Mouse (Mus musculus): Measurements from ENCODE around the gene Gabarap. TPM values are rescaled to one million over a fixed set of nuclear protein-coding genes. Genes with fewer than 3 reads are reported as not detected.

The Gabarap gene
- polyA plus RNA-seq, 1 experiment from 2014 or later, result 616 TPM

DNA sequence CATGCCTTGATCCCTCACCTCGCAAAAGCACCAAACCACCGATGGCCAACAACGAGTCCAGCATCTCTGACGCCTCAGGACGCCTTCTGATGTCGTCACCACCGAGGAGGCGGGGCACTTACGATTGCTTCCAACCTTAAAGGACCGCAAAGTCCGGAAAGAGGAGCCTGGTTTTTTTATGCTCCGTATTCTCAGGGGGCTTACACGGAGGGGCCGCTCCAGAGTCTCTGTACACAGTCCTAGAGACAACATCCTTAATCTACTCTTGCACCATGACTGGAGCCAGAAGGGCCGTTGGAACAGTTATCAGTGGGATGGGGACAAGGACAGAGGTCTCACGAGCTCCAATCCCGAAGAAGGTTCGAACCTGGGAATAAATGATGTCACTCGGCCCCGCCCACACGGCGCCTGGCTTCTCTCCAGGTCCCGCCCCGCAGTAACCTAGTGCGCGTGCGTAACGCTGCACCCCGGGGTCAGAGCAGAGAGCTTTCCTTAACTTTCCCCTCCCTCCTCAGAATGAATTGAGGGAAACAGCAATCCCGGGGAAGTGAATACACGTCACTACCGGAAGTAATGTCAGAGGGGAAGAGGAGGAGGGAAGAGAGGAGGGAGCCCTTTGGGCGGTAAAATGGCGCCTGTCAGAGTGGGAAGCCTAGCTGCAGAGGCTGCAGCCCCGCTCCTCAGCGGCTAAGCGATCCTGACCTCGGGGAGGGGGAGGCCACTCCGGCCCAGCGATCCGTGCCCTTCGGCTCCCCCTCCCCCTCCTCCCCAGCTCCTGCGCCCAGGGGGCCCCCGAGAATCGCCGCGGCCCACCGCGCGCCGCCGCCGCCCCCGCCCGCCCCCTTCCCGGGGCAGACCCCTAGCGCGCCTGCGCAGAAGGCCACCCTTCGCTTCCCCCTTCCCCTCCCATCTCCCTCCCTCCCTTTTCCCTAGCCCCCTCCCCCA, 10.5 kb upstream of the Gabarap start:
- Histone ChIP-seq H3K27me3 (ENCODE audit: control insufficient read depth, insufficient read depth, low read length) (no peaks in the 10 kb centered on the region), H3K36me3 (ENCODE audit: control insufficient read depth, insufficient read depth, low read length) (peaks cover 40% of the 10 kb centered on the region), H3K9me3 (ENCODE audit: control insufficient read depth, low read length) (no peaks in the 10 kb centered on the region), H3K4me3 (replicated peaks; ENCODE audit: low read depth, low read length) (peak overlapping the region; percentile 100), H3K27ac (replicated peaks; ENCODE audit: low read depth, low read length) (peak overlapping the region; percentile 99), H3K4me1 (ENCODE audit: control insufficient read depth, insufficient read depth, low read length) (peaks cover 33% of the 10 kb centered on the region), H3K4me2 (ENCODE audit: low read length) (peak overlapping the region; percentile 80), H3K9ac (replicated peaks; ENCODE audit: low read length) (peak overlapping the region; percentile 98)
- ATAC-seq (ENCODE audit: low FRiP score, low TSS enrichment) (peak; percentile 95), DNase-seq (peak; percentile 99)
- WGBS, result under 1% methylated on average over 43 of the region's 60 CpGs

DNA sequence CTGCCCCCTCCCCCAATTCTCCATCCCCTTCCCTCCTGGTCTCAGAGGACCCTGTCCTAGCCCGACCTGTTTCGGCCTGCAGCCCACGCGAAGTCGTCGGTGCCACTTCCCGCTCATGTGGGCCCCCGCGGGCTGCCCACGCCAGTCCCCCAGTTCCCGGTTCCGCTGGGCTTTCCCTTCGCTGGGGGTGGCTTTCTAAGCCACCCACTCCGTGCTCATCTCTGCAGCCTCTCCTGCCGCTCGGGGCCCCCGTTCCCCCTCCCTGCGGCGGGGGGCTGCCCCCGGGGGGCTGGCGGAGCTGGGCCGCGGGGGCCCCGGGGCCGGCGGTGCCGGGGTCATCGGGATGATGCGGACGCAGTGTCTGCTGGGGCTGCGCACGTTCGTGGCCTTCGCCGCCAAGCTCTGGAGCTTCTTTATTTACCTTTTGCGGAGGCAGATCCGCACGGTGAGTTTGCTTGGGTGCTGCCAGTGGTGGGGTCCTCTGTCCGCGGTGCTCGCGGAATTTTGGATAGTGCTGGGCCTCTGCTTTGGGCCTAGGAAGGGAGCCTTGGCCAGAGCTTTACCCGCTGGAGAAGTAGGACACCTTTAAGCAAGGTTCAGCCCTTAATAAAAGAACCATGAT, 9.7 kb upstream of the Gabarap start, which contains the start of gene Ctdnep1:
Ctdnep1 (plus strand) TSS at position 16 of the 622 bp plus-strand sequence.
- H3K4me2 ChIP-seq (ENCODE audit: low read length), result peak within 1 kb of the TSS; percentile 80
- H3K36me3 ChIP-seq (ENCODE audit: control insufficient read depth, insufficient read depth, low read length), result peaks cover 41% of the 10 kb centered on the region
- peak; percentile 2; the same call in 1 of the 2 replicates for ATAC-seq (ENCODE audit: low FRiP score, low TSS enrichment)
- no peaks in the 10 kb centered on the region for H3K9me3 ChIP-seq (ENCODE audit: control insufficient read depth, low read length)
- WGBS, result under 1% methylated on average over 43 of the region's 43 CpGs
- peak within 1 kb of the TSS; percentile 99 for H3K27ac ChIP-seq (replicated peaks; ENCODE audit: low read depth, low read length)
- H3K27me3 ChIP-seq (ENCODE audit: control insufficient read depth, insufficient read depth, low read length), result no peaks in the 10 kb centered on the region
- peak within 1 kb of the TSS; percentile 98 for H3K9ac ChIP-seq (replicated peaks; ENCODE audit: low read length)
- peak; percentile 39 for DNase-seq
- H3K4me3 ChIP-seq (replicated peaks; ENCODE audit: low read depth, low read length), result peak within 1 kb of the TSS; percentile 100
- peaks cover 33% of the 10 kb centered on the region for H3K4me1 ChIP-seq (ENCODE audit: control insufficient read depth, insufficient read depth, low read length)

DNA sequence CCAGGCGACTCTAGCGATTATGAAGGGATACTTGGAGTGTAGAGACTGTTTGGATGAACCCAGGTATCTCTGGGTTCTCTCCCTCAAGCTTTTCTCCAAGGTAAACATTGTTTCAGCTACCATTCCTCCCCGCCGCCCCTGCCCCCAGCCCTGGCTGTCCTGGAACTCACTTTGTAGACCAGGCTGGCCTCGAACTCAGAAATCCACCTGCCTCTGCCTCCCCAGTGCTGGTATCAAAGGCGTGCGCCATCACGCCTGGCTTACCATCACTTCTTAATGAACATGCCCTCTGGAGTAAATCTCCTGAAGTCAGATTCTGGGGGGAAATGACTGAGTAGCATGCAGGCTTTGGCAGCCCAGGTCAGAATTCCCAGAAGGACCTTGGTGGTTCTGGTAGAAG, 8.7 kb upstream of the Gabarap start, which contains the start of gene Elp5:
Elp5 (minus strand) TSS at position 293 of the 400 bp plus-strand sequence.
- WGBS, result 59% methylated on average over 8 of the region's 8 CpGs
- DNase-seq, result no peak

DNA sequence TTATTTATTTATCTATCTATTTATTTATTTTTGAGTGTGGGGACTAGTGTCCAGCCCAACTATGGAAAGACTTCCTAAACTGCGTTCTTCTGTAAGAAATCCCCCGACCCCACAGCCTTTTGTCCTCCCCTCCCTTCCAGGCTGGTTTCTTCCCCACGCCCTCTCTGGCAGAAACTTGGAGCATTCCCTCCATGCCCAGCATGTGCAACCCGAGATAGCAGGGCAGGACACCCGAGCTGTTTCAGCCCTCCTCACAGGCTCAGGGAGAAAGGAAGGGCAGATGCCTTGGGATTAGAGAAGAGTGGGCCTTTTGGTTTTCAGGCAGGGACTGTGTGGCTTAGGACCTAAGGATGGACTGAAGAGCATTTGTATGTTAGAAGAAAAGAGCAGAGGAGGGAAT, 8.1 kb upstream of the Gabarap start:
- WGBS, result 31% methylated on average over 5 of the region's 5 CpGs
- peak overlapping the region; percentile 80 for H3K4me2 ChIP-seq (ENCODE audit: low read length)
- no peaks in the 10 kb centered on the region for H3K27me3 ChIP-seq (ENCODE audit: control insufficient read depth, insufficient read depth, low read length)
- DNase-seq, result no peak
- peak overlapping the region; percentile 100; the same call in 1 of the 2 replicates for H3K4me3 ChIP-seq (replicated peaks; ENCODE audit: low read depth, low read length)
- H3K36me3 ChIP-seq (ENCODE audit: control insufficient read depth, insufficient read depth, low read length), result peaks cover 44% of the 10 kb centered on the region
- ATAC-seq (ENCODE audit: low FRiP score, low TSS enrichment), result no peak
- peak overlapping the region; percentile 98; the same call in 1 of the 2 replicates for H3K9ac ChIP-seq (replicated peaks; ENCODE audit: low read length)
- H3K9me3 ChIP-seq (ENCODE audit: control insufficient read depth, low read length), result no peaks in the 10 kb centered on the region
- H3K27ac ChIP-seq (replicated peaks; ENCODE audit: low read depth, low read length), result no peak overlapping the region
- peaks cover 33% of the 10 kb centered on the region for H3K4me1 ChIP-seq (ENCODE audit: control insufficient read depth, insufficient read depth, low read length)

More for the DNA sequence above, 8.7 kb upstream of the Gabarap start, which contains the start of gene Elp5:
- H3K4me3 ChIP-seq (replicated peaks; ENCODE audit: low read depth, low read length), result peak within 1 kb of the TSS; percentile 100
- H3K27me3 ChIP-seq (ENCODE audit: control insufficient read depth, insufficient read depth, low read length), result no peaks in the 10 kb centered on the region
- peaks cover 42% of the 10 kb centered on the region for H3K36me3 ChIP-seq (ENCODE audit: control insufficient read depth, insufficient read depth, low read length)
- peak within 1 kb of the TSS; percentile 99 for H3K27ac ChIP-seq (replicated peaks; ENCODE audit: low read depth, low read length)
- peak within 1 kb of the TSS; percentile 80 for H3K4me2 ChIP-seq (ENCODE audit: low read length)
- H3K4me1 ChIP-seq (ENCODE audit: control insufficient read depth, insufficient read depth, low read length), result peaks cover 33% of the 10 kb centered on the region
- H3K9ac ChIP-seq (replicated peaks; ENCODE audit: low read length), result peak within 1 kb of the TSS; percentile 98
- no peak for ATAC-seq (ENCODE audit: low FRiP score, low TSS enrichment)
- no peaks in the 10 kb centered on the region for H3K9me3 ChIP-seq (ENCODE audit: control insufficient read depth, low read length)

DNA sequence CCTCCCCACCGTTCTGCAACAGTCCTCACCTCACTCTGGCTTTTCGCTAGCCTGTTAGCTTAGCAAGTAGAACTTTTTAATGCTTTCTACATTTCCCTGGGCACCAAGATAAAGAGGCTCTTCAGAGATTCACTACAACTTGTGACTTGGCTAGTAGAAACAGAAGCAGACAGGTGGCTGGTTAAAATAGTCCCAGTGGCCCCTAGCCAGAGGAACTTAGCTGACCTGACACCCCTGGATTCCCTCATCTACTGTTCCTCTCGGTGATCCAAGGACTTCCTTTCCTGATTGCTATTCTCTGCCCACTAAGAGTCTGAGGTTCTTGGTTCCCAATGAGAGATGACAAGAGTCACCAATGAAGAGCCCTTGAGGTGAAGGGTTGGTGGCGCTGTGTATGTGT, 7.6 kb upstream of the Gabarap start:
- Histone ChIP-seq H3K4me1 (ENCODE audit: control insufficient read depth, insufficient read depth, low read length) (peaks cover 33% of the 10 kb centered on the region), H3K27ac (replicated peaks; ENCODE audit: low read depth, low read length) (no peak overlapping the region), H3K36me3 (ENCODE audit: control insufficient read depth, insufficient read depth, low read length) (peaks cover 49% of the 10 kb centered on the region), H3K4me3 (replicated peaks; ENCODE audit: low read depth, low read length) (no peak overlapping the region), H3K9me3 (ENCODE audit: control insufficient read depth, low read length) (no peaks in the 10 kb centered on the region), H3K27me3 (ENCODE audit: control insufficient read depth, insufficient read depth, low read length) (no peaks in the 10 kb centered on the region), H3K9ac (replicated peaks; ENCODE audit: low read length) (no peak overlapping the region), H3K4me2 (ENCODE audit: low read length) (peak overlapping the region; percentile 80)
- ATAC-seq (ENCODE audit: low FRiP score, low TSS enrichment) (no peak), DNase-seq (no peak)
- 90% methylated on average over 4 of the region's 4 CpGs for WGBS

DNA sequence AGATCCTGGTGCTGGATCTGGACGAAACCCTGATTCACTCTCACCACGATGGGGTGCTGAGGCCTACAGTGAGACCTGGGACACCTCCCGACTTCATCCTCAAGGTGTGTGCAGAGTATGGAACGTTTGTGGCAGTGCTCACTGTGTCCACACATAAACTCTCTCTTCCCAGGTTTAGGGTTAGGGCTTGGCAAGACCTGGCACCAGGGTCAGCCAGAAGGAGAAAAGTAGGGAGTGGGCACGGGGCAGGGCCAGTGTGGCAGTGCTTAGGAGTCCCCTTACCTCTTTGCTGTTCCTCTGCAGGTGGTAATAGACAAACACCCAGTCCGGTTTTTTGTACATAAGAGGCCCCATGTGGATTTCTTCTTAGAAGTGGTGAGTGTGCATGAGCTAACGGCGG, 6.5 kb upstream of the Gabarap start:
- no peak overlapping the region for H3K4me3 ChIP-seq (replicated peaks; ENCODE audit: low read depth, low read length)
- WGBS, result 92% methylated on average over 8 of the region's 8 CpGs
- H3K36me3 ChIP-seq (ENCODE audit: control insufficient read depth, insufficient read depth, low read length), result peaks cover 59% of the 10 kb centered on the region
- H3K27me3 ChIP-seq (ENCODE audit: control insufficient read depth, insufficient read depth, low read length), result no peaks in the 10 kb centered on the region
- no peak overlapping the region for H3K9ac ChIP-seq (replicated peaks; ENCODE audit: low read length)
- peaks cover 25% of the 10 kb centered on the region for H3K4me1 ChIP-seq (ENCODE audit: control insufficient read depth, insufficient read depth, low read length)
- ATAC-seq (ENCODE audit: low FRiP score, low TSS enrichment), result no peak
- DNase-seq, result no peak
- H3K9me3 ChIP-seq (ENCODE audit: control insufficient read depth, low read length), result no peaks in the 10 kb centered on the region
- no peak overlapping the region for H3K27ac ChIP-seq (replicated peaks; ENCODE audit: low read depth, low read length)
- no peak overlapping the region for H3K4me2 ChIP-seq (ENCODE audit: low read length)

DNA sequence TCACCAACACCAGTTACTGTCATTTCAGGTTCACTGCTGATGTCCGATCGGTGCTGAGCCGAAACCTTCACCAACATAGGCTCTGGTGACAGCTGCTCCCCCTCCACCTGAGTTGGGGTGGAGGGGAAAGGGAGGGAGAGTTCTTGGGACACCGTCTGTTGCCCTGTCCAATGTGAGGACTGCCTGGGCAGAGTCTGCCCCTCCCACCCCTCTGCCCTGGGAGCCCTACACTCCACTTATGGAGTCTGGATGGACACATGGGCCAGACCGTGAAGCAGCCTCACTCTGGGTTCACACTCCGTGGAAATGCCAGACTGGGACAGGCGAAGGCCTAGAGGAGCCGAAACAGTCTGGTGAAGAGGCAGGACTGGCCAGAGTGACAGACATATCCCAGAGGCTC, 994 bp upstream of the Gabarap start:
- Histone ChIP-seq H3K4me1 (ENCODE audit: control insufficient read depth, insufficient read depth, low read length) (peaks cover 10% of the 10 kb centered on the region), H3K4me3 (replicated peaks; ENCODE audit: low read depth, low read length) (no peak overlapping the region), H3K9ac (replicated peaks; ENCODE audit: low read length) (no peak overlapping the region), H3K4me2 (ENCODE audit: low read length) (no peak overlapping the region), H3K27me3 (ENCODE audit: control insufficient read depth, insufficient read depth, low read length) (no peaks in the 10 kb centered on the region), H3K27ac (replicated peaks; ENCODE audit: low read depth, low read length) (no peak overlapping the region; the same call in 1 of the 2 replicates), H3K9me3 (ENCODE audit: control insufficient read depth, low read length) (no peaks in the 10 kb centered on the region), H3K36me3 (ENCODE audit: control insufficient read depth, insufficient read depth, low read length) (peaks cover 71% of the 10 kb centered on the region)
- WGBS, result 92% methylated on average over 8 of the region's 8 CpGs
- DNase-seq (no peak), ATAC-seq (ENCODE audit: low FRiP score, low TSS enrichment) (no peak)

DNA sequence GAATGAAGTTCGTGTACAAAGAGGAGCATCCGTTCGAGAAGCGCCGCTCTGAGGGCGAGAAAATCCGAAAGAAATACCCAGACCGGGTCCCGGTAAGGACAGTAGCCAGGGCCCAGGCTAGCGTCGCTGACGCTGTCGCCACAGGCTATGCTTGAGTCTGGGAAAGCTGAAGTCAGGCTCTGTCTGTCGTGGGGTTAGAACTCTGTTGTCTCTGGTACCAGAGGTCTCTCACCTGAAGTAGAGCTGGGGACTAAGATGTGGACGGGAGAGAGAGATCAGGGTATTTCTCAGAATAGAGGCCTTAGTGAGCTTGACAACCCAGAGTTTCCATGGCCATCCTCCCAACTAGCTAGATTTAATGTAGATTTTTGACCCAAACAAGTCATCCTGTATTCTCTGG, 768 bp downstream of the Gabarap start:
- H3K4me3 ChIP-seq (replicated peaks; ENCODE audit: low read depth, low read length), result peak overlapping the region; percentile 79
- ATAC-seq (ENCODE audit: low FRiP score, low TSS enrichment) (no peak), DNase-seq (no peak)
- peak overlapping the region; percentile 87 for H3K4me2 ChIP-seq (ENCODE audit: low read length)
- WGBS, result 0% methylated on average over 15 of the region's 15 CpGs
- peak overlapping the region; percentile 89 for H3K27ac ChIP-seq (replicated peaks; ENCODE audit: low read depth, low read length)
- no peaks in the 10 kb centered on the region for H3K27me3 ChIP-seq (ENCODE audit: control insufficient read depth, insufficient read depth, low read length)
- H3K9me3 ChIP-seq (ENCODE audit: control insufficient read depth, low read length), result no peaks in the 10 kb centered on the region
- peak overlapping the region; percentile 82 for H3K9ac ChIP-seq (replicated peaks; ENCODE audit: low read length)
- peaks cover 54% of the 10 kb centered on the region for H3K36me3 ChIP-seq (ENCODE audit: control insufficient read depth, insufficient read depth, low read length)
- peaks cover 10% of the 10 kb centered on the region for H3K4me1 ChIP-seq (ENCODE audit: control insufficient read depth, insufficient read depth, low read length)
